Mouse (Mus musculus) stomach, postnatal 0 days (tissue): ENCODE data around the gene Alg6. TPM values are rescaled to one million over a fixed set of nuclear protein-coding genes. Genes with fewer than 3 reads are reported as not detected.

Experiments used
- ATAC-seq: fragments of 200-750 bp; cut with Nextera tagmentation; 2 replicates; pipeline ENCODE4 v1.8.0; 2017; ENCODE audit not compliant: low FRiP score, low TSS enrichment
- DNase-seq: peaks from one replicate; pipeline ENCODE4 v3.0.0-alpha.2; 2016; ENCODE audit warnings: low spot score
- H3K27ac ChIP-seq: fragments of 300-500 bp; sonication (generic); replicated peaks from 2 replicates; pipeline ENCODE4 v1.5.1; 2014; ENCODE audit warnings: mild to moderate bottlenecking, control low read depth
- H3K27me3 ChIP-seq: fragments of 300-500 bp; sonication (generic); 2 replicates; pipeline ENCODE4 v1.6.1; 2014; ENCODE audit warnings: low read length; ENCODE audit not compliant: control insufficient read depth, insufficient read depth
- H3K36me3 ChIP-seq: fragments of 300-500 bp; sonication (generic); 2 replicates; pipeline ENCODE4 v1.6.1; 2014; ENCODE audit warnings: low read length, mixed read lengths; ENCODE audit not compliant: control insufficient read depth, insufficient read depth
- H3K4me1 ChIP-seq: fragments of 300-500 bp; sonication (generic); replicated peaks from 2 replicates; pipeline ENCODE4 v1.6.1; 2014; ENCODE audit warnings: antibody characterized with exemption; ENCODE audit not compliant: control insufficient read depth, insufficient read depth
- H3K4me2 ChIP-seq: fragments of 300-500 bp; sonication (generic); replicated peaks from 2 replicates; pipeline ENCODE4 v1.6.1; 2014; ENCODE audit warnings: low read depth, mild to moderate bottlenecking, control low read depth, moderate library complexity
- H3K4me3 ChIP-seq: fragments of 300-500 bp; sonication (generic); 2 replicates; pipeline ENCODE4 v1.5.1; 2014; ENCODE audit warnings: low read depth, low read length, control low read depth
- H3K9ac ChIP-seq: fragments of 300-500 bp; sonication (generic); 2 replicates; pipeline ENCODE4 v1.6.1; 2014; ENCODE audit warnings: mild to moderate bottlenecking, low read length, control low read depth, mixed read lengths
- H3K9me3 ChIP-seq: fragments of 300-500 bp; sonication (generic); 2 replicates; pipeline ENCODE4 v1.6.1; 2016; ENCODE audit warnings: low read length; ENCODE audit not compliant: control insufficient read depth
- CTCF ChIP-seq: IDR thresholded peaks from 2 replicates; pipeline ENCODE4 v1.5.1; 2016; ENCODE audit warnings: antibody characterized with exemption, low read depth, mild to moderate bottlenecking, moderate library complexity
- EP300 ChIP-seq: optimal IDR thresholded peaks from 2 replicates; pipeline ENCODE3; 2016; ENCODE audit warnings: antibody characterized with exemption
- WGBS: fragments of 180-500 bp; shearing (Covaris S2); extraction: QIAGEN DNeasy Blood & Tissue Kit; methylation state at CpG from one replicate; pipeline ENCODE4 v1.1.7; 2014; 5-methylcytosine and 5-hydroxymethylcytosine counted together
- polyA plus RNA-seq: library from polyadenylated mRNA; unstranded; fragments of >200 nt; fragmentation: Nextera tagmentation; extraction: Ambion mirVana; gene quantifications from 2 replicates; pipeline ENCODE4 v1.2.1, GENCODE M21; 2015

The Alg6 gene
- polyA plus RNA-seq, 1 experiment from 2014 or later = 7.8 TPM

DNA sequence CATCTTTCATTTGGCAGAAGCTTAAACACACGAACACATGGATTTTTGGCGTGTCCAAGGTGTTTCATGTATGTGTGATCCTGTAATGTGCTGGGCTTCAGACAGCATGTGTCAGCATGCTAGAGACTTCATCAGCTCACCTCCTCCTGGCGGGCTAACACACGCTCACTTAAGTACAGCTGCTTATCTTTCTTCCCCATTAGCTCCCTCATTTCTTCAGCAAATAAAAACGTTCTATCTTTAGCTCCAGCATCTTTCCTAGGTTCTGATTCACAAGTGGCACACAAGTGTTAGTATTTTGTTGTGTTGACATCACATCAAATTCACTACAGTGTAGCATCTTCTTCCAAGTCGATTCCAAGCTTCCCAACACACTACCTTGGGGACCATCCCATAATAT lies 1.5 kb upstream of the Alg6 start:
- Histone ChIP-seq H3K4me1 (0 out of 2 replicates have a peak, but pooled peaks cover 4% of the 10 kb centered on the region), H3K36me3 (no peaks in the 10 kb centered on the region), H3K4me2 (no peak overlapping the region), H3K27me3 (no peaks in the 10 kb centered on the region), H3K27ac (no peak overlapping the region), H3K9ac (no peak overlapping the region), H3K9me3 (no peaks in the 10 kb centered on the region), H3K4me3 (no peak overlapping the region)
- WGBS = 68% methylated on average over 6 of the region's 6 CpGs
- DNase-seq = no peak
- ATAC-seq = no peak
- TF ChIP-seq CTCF (no peak), EP300 (no peak)

DNA sequence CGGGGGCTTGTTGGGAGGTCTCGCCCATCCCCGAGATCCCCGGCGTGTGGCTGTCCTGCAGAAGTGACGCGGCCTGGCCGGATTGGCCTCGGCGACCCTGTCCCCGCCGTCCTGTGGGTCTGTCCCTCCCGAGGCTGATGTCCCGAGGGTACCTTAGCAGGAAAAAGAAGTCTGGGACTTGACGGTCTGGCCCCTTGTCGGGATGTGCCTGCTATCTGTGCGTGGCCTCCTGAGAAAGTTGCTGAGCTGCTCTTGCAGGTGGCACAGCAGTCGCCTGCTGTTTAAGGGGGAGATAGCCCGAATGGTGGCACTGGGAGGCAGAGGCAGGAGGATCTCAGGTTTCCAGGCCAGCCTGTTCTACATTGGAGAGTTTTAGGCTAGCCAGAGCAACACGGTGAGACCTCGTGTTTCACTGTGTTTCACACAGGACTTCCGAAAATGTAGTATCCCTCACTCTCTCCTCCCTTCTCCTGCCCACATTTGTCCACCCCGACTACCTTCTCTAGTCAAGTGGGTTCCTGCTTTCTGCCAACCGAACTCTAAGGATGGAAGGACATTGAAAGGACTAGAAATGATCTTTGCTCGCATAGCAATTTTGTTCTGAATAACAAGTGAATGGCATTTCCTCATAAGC lies 436 bp downstream of the Alg6 start:
- H3K27me3 ChIP-seq = no peaks in the 10 kb centered on the region
- H3K4me3 ChIP-seq = peak overlapping the region; percentile 74
- ATAC-seq (peak; percentile 12; the same call in 1 of the 2 replicates), DNase-seq (no peak)
- 24% methylated on average over 25 of the region's 25 CpGs for WGBS
- no peaks in the 10 kb centered on the region for H3K9me3 ChIP-seq
- H3K4me1 ChIP-seq = 0 out of 2 replicates have a peak, but pooled peaks cover 4% of the 10 kb centered on the region
- no peaks in the 10 kb centered on the region for H3K36me3 ChIP-seq
- H3K9ac ChIP-seq = peak overlapping the region; percentile 89
- H3K4me2 ChIP-seq = peak overlapping the region; percentile 86
- H3K27ac ChIP-seq = peak overlapping the region; percentile 49
- TF ChIP-seq CTCF (no peak), EP300 (no peak)

DNA sequence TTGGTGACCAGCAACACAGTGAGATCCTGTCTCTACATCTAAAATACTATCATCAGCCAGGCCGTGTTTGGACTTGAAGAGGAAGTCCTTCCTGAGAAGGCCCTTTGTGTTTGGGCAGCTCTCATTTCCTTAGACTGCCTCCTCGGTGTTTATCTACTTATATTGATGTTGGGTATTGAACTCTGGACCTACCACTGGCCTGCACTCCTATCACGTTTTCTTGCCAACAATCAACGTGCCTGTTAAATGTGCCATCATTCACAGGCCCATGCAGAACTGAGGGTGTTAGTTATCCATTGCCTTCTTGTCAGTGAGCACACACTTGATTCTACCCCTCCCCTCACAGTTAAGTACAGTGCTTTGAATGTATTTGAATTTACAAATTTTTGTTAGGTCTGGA lies 2.4 kb downstream of the Alg6 start:
- Histone ChIP-seq H3K27me3 (no peaks in the 10 kb centered on the region), H3K4me1 (0 out of 2 replicates have a peak, but pooled peaks cover 4% of the 10 kb centered on the region), H3K36me3 (no peaks in the 10 kb centered on the region), H3K9ac (no peak overlapping the region), H3K4me2 (no peak overlapping the region), H3K4me3 (no peak overlapping the region), H3K9me3 (no peaks in the 10 kb centered on the region), H3K27ac (no peak overlapping the region)
- WGBS = 42% methylated on average over 4 of the region's 4 CpGs
- DNase-seq = no peak
- TF ChIP-seq CTCF = no peak
- no peak for TF ChIP-seq EP300
- no peak; the same call in 1 of the 2 replicates for ATAC-seq

DNA sequence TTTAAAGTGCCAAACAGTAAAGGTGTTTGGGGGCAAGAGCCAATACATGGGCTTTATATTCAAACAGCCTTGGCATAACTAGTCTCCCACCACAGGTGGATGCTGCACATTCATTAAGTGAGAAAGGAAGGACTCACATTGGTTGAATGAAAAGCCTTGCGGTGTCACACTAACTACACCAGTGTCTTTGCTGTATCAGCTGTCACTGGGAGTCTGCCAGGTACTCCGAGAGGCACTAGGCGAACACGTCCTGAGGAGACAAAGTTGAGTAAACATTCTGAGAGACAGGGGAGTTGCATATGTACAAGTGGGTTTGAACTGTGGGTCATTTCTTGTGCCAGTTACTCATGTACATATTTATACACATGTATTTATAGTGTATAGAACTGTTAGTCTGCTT lies 8.9 kb downstream of the Alg6 start:
- no peak for ATAC-seq
- Histone ChIP-seq H3K4me3 (no peak overlapping the region), H3K4me1 (no peaks in the 10 kb centered on the region), H3K4me2 (no peak overlapping the region), H3K9ac (no peak overlapping the region), H3K9me3 (no peaks in the 10 kb centered on the region), H3K27ac (no peak overlapping the region), H3K27me3 (no peaks in the 10 kb centered on the region), H3K36me3 (peaks cover 7% of the 10 kb centered on the region; the same call in 1 of the 2 replicates)
- no peak for DNase-seq
- no peak for TF ChIP-seq CTCF
- TF ChIP-seq EP300 = no peak
- WGBS = 74% methylated on average over 4 of the region's 4 CpGs

DNA sequence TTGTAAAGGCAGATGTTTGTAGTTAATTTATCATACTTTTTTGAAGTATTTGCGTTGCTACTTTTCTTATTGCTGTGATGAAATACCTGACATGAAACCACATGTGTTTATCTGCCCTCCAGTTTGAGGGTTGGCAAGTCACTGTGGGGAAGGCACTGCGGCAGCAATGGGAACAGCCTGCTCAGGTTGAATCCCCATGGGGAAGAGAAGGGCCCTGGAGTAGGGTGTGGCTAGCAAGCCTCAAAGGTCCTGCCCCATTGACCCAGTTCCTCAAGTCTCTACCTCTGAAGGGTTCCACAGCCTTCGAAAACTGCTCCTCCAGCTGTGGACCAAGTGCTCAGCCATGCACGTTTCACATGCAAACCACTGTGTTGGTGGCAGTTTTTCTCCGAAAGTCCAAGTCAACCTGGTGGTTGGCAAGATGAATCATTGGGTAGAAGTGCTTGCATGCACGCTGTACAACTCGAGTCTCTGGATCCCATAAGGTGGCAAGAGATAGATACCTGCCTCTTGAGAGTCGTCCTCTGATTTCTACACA lies 10.5 kb downstream of the Alg6 start:
- TF ChIP-seq CTCF (no peak), EP300 (no peak)
- WGBS = 89% methylated on average over 8 of the region's 8 CpGs
- Histone ChIP-seq H3K27me3 (no peaks in the 10 kb centered on the region), H3K4me1 (no peaks in the 10 kb centered on the region), H3K4me2 (no peak overlapping the region), H3K27ac (no peak overlapping the region), H3K9ac (no peak overlapping the region), H3K36me3 (peaks cover 11% of the 10 kb centered on the region; the same call in 1 of the 2 replicates), H3K4me3 (no peak overlapping the region), H3K9me3 (0 out of 2 replicates have a peak, but pooled peaks cover 5% of the 10 kb centered on the region)
- no peak for DNase-seq
- ATAC-seq = no peak

DNA sequence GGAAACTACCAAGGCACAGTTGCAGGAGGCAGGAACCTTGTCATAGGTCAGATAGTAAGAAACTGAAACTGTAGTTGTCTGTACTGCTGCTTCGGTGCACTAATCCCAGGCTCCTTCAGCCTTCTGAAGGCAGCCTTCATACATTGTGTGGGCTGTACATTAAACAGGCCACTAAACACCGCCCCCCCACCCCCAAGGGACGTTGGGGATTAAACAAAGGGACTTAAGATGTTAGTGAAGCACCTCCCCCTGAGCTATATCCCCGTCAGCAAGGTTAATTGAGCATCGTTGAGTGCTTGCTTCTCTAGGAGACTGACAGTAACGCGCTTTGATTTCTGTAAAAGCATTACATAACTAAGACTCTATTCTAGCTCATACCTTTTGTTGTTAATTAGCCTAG lies 24.4 kb downstream of the Alg6 start:
- H3K36me3 ChIP-seq = no peaks in the 10 kb centered on the region
- H3K27ac ChIP-seq = no peak overlapping the region
- no peaks in the 10 kb centered on the region for H3K9me3 ChIP-seq
- TF ChIP-seq EP300 = no peak
- no peak for TF ChIP-seq CTCF
- 71% methylated on average over 7 of the region's 7 CpGs for WGBS
- no peaks in the 10 kb centered on the region for H3K27me3 ChIP-seq
- ATAC-seq = no peak
- no peak overlapping the region for H3K4me2 ChIP-seq
- no peak overlapping the region for H3K4me3 ChIP-seq
- no peak overlapping the region for H3K9ac ChIP-seq
- H3K4me1 ChIP-seq = no peaks in the 10 kb centered on the region
- no peak for DNase-seq
